Mouse (Mus musculus): ENCODE measurements at regions not wholly inside any gene's neighbourhood (a gene's known extent, or its start where the extent isn't known, plus 50 kb on each side); places are given as distances from the start of the nearest gene placed in this dataset.

GRCm38 (mm10) chr10:120686123-120686522 lies 209.9 kb upstream of the Hmga2 start:
- TF ChIP-seq POLR2A (IDR thresholded peaks at IDR 0.05; ENCODE audit: borderline replicate concordance, low read depth, low read length), result no peak
- TF ChIP-seq CTCF (IDR thresholded peaks at IDR 0.05; ENCODE audit: low read depth, low read length), result no peak
